Mouse (Mus musculus): ENCODE results near the gene Lsm5. TPM values are rescaled to one million over a fixed set of nuclear protein-coding genes. Genes with fewer than 3 reads are reported as not detected.

Gene Lsm5
- 0.63 and 2.0 TPM in 2 replicates for polyA plus RNA-seq (2012)

- no peak for TF ChIP-seq GATA1 (IDR thresholded peaks at IDR 0.05; ENCODE audit: low read length)
Measured at GRCm38 (mm10) chr6:56703931-56704900, at the start of gene Lsm5. Lsm5 (minus strand) TSS chr6:56704710.

GRCm38 (mm10) chr6:56753719-56754118, 49.2 kb upstream of the Lsm5 start:
- TF ChIP-seq GATA1 (IDR thresholded peaks at IDR 0.05; ENCODE audit: low read length): no peak

- no peak for TF ChIP-seq GATA1 (IDR thresholded peaks at IDR 0.05; ENCODE audit: low read length)
Measured at GRCm38 (mm10) chr6:56745950-56746543, 41.5 kb upstream of the Lsm5 start.

- TF ChIP-seq GATA1 (IDR thresholded peaks at IDR 0.05; ENCODE audit: low read length): no peak
Measured at GRCm38 (mm10) chr6:56732545-56732944, 28.0 kb upstream of the Lsm5 start.

GRCm38 (mm10) chr6:56720877-56721276, 16.4 kb upstream of the Lsm5 start:
- TF ChIP-seq GATA1 (IDR thresholded peaks at IDR 0.05; ENCODE audit: low read length): no peak

- no peak for TF ChIP-seq GATA1 (IDR thresholded peaks at IDR 0.05; ENCODE audit: low read length)
Measured at GRCm38 (mm10) chr6:56719071-56719470, 14.6 kb upstream of the Lsm5 start.

GRCm38 (mm10) chr6:56715270-56715666, 10.8 kb upstream of the Lsm5 start:
- TF ChIP-seq GATA1 (IDR thresholded peaks at IDR 0.05; ENCODE audit: low read length): no peak

- no peak for TF ChIP-seq GATA1 (IDR thresholded peaks at IDR 0.05; ENCODE audit: low read length)
Measured at GRCm38 (mm10) chr6:56714574-56715269, 10.2 kb upstream of the Lsm5 start, which contains the start of gene Avl9. Avl9 (plus strand) TSS chr6:56714899.

GRCm38 (mm10) chr6:56714186-56714573, 9.7 kb upstream of the Lsm5 start:
- no peak for TF ChIP-seq GATA1 (IDR thresholded peaks at IDR 0.05; ENCODE audit: low read length)

GRCm38 (mm10) chr6:56692445-56692844, 12.1 kb downstream of the Lsm5 start:
- TF ChIP-seq GATA1 (IDR thresholded peaks at IDR 0.05; ENCODE audit: low read length): no peak

- no peak for TF ChIP-seq GATA1 (IDR thresholded peaks at IDR 0.05; ENCODE audit: low read length)
Measured at GRCm38 (mm10) chr6:56691205-56691604, 13.3 kb downstream of the Lsm5 start.

GRCm38 (mm10) chr6:56688238-56688637, 16.3 kb downstream of the Lsm5 start:
- no peak for TF ChIP-seq GATA1 (IDR thresholded peaks at IDR 0.05; ENCODE audit: low read length)

- TF ChIP-seq GATA1 (IDR thresholded peaks at IDR 0.05; ENCODE audit: low read length): no peak
Measured at GRCm38 (mm10) chr6:56664410-56664809, 40.1 kb downstream of the Lsm5 start.

GRCm38 (mm10) chr6:56655393-56655792, 49.1 kb downstream of the Lsm5 start:
- no peak for TF ChIP-seq GATA1 (IDR thresholded peaks at IDR 0.05; ENCODE audit: low read length)

- TF ChIP-seq GATA1 (IDR thresholded peaks at IDR 0.05; ENCODE audit: low read length): no peak
Measured at GRCm38 (mm10) chr6:56652121-56652592, 52.4 kb downstream of the Lsm5 start.

Other genes with a start within 250 kb of the Lsm5 start
- not detected in 2 replicates for gene Pde1c, start 135.6 kb downstream of the Lsm5 start, polyA plus RNA-seq (2012)
- gene Avl9, start 10.2 kb upstream of the Lsm5 start, polyA plus RNA-seq (2012): 8.5 and 9.8 TPM in 2 replicates
- 3.2 and 5.7 TPM in 2 replicates for gene Kbtbd2, start 93.1 kb upstream of the Lsm5 start, polyA plus RNA-seq (2012)
- not detected in 2 replicates for gene Fkbp9, start 127.3 kb upstream of the Lsm5 start, polyA plus RNA-seq (2012)
- 97.7 and 126 TPM in 2 replicates for gene Nt5c3, start 219.2 kb upstream of the Lsm5 start, polyA plus RNA-seq (2012)
- gene Vmn1r4, start 219.3 kb upstream of the Lsm5 start, polyA plus RNA-seq (2012): not detected in 2 replicates